ENCODE assay signal across 29 mouse cellular contexts in genomic region chr5:86518500-86518899, GRCm38 (mm10). TPM values are rescaled to one million over a fixed set of nuclear protein-coding genes. Genes with fewer than 3 reads are reported as not detected.
DNase-seq lines count a peak whose midpoint lies in the region; ATAC-seq and TF ChIP-seq lines count a peak whose summit lies in the region.
"Had no signal": no experiment of that assay in that cellular context is flagged by ENCODE, and none has a peak within 500 bp of the region (broad histone marks: within the 10 kb centered on the region; RNA-seq: fewer than 3 reads in every experiment).

Gene Tmprss11g (minus strand): TSS chr5:86518600.

- H3K9ac ChIP-seq in stomach, embryonic 16.5 days (ENCODE audit: low read length): no peak within 1 kb of the TSS
- no peak within 1 kb of the TSS for H3K9ac ChIP-seq in stomach, postnatal 0 days (ENCODE audit: low read length)
- H3K9ac ChIP-seq: embryonic facial prominence, embryonic 12.5 days; embryonic facial prominence, embryonic 15.5 days; forebrain, embryonic 13.5 days; forebrain, embryonic 15.5 days; forebrain, postnatal 0 days had no signal

- no peak for DNase-seq in stomach, postnatal 0 days (ENCODE audit: low spot score)
- peak; percentile 5 for DNase-seq in ES-CJ7 (ENCODE audit: low read depth, low spot score)
- DNase-seq in ZHBTc4 (ENCODE audit: low read depth, low spot score): peak; percentile 12
- DNase-seq: adrenal gland, adult 8-10 months; adrenal gland, postnatal 14 days; adrenal gland, postnatal 36 days; cerebellum, adult 11 months; cerebellum, adult 18-20 months; cerebellum, adult 8-10 months; cerebellum, adult 9-11 months; cerebellum, postnatal 14 days; cerebellum, postnatal 36 days; embryo, embryonic 11 days; forebrain, postnatal 0 days had no signal

- 62% methylated on average over 9 of the region's 9 CpGs for WGBS in stomach, embryonic 16.5 days
- 63% methylated on average over 9 of the region's 9 CpGs for WGBS in stomach, postnatal 0 days

- H3K4me2 ChIP-seq in stomach, embryonic 16.5 days (ENCODE audit: low read depth, low read length): no peak within 1 kb of the TSS
- H3K4me2 ChIP-seq in stomach, postnatal 0 days (replicated peaks; ENCODE audit: low read depth): no peak within 1 kb of the TSS
- H3K4me2 ChIP-seq: embryonic facial prominence, embryonic 12.5 days; embryonic facial prominence, embryonic 15.5 days; forebrain, embryonic 13.5 days; forebrain, embryonic 15.5 days had no signal

- H3K4me3 ChIP-seq in stomach, embryonic 16.5 days (replicated peaks; ENCODE audit: low read length): no peak within 1 kb of the TSS
- H3K4me3 ChIP-seq in stomach, postnatal 0 days (ENCODE audit: low read depth, low read length): no peak within 1 kb of the TSS
- H3K4me3 ChIP-seq: embryonic facial prominence, embryonic 12.5 days; embryonic facial prominence, embryonic 15.5 days; erythroblast, embryonic 14.5 days; forebrain, embryonic 13.5 days; forebrain, embryonic 15.5 days had no signal

- no peak for TF ChIP-seq CTCF in stomach, postnatal 0 days (IDR thresholded peaks at IDR 0.05; ENCODE audit: low read depth)

- ATAC-seq in stomach, embryonic 16.5 days (ENCODE audit: insufficient read depth, low FRiP score): no peak
- ATAC-seq in stomach, postnatal 0 days (ENCODE audit: low FRiP score, low TSS enrichment): no peak
- no peak for ATAC-seq in erythroid progenitor cell, adult 5-6 weeks (replicated peaks; ENCODE audit: low FRiP score, poor library complexity, severe bottlenecking)
- ATAC-seq in cerebellum, adult (ENCODE audit: insufficient number of reproducible peaks, low FRiP score, low TSS enrichment): no peak
- ATAC-seq: activated CD4-positive, CD25-positive, alpha-beta regulatory T cell, adult 4 months; forebrain, embryonic 13.5 days; forebrain, embryonic 15.5 days; forebrain, postnatal 0 days; Patski had no signal

- no peak for TF ChIP-seq EP300 in stomach, postnatal 0 days (optimal IDR thresholded peaks at IDR 0.05)

- no peak within 1 kb of the TSS; the same call in 1 of the 2 replicates for H3K27ac ChIP-seq in stomach, embryonic 16.5 days (ENCODE audit: low read length)
- H3K27ac ChIP-seq in stomach, postnatal 0 days (replicated peaks): no peak within 1 kb of the TSS
- H3K27ac ChIP-seq: embryonic facial prominence, embryonic 12.5 days; embryonic facial prominence, embryonic 15.5 days; forebrain, embryonic 13.5 days; forebrain, embryonic 15.5 days had no signal

- H3K27me3 ChIP-seq in stomach, embryonic 16.5 days (ENCODE audit: control insufficient read depth, insufficient read depth, low read length): no peaks in the 10 kb centered on the region
- H3K27me3 ChIP-seq in stomach, postnatal 0 days (ENCODE audit: control insufficient read depth, insufficient read depth, low read length): no peaks in the 10 kb centered on the region
- H3K27me3 ChIP-seq: embryonic facial prominence, embryonic 12.5 days; embryonic facial prominence, embryonic 15.5 days; forebrain, embryonic 13.5 days; forebrain, embryonic 15.5 days; Patski had no signal

- no peaks in the 10 kb centered on the region for H3K36me3 ChIP-seq in stomach, embryonic 16.5 days (ENCODE audit: control insufficient read depth, insufficient read depth, low read length)
- H3K36me3 ChIP-seq in stomach, postnatal 0 days (ENCODE audit: control insufficient read depth, insufficient read depth, low read length): no peaks in the 10 kb centered on the region
- H3K36me3 ChIP-seq: embryonic facial prominence, embryonic 12.5 days; embryonic facial prominence, embryonic 15.5 days; forebrain, embryonic 15.5 days had no signal

- no peaks in the 10 kb centered on the region for H3K9me3 ChIP-seq in stomach, embryonic 16.5 days (replicated peaks; ENCODE audit: control insufficient read depth, low read length)
- H3K9me3 ChIP-seq in stomach, postnatal 0 days (ENCODE audit: control insufficient read depth, low read length): no peaks in the 10 kb centered on the region
- H3K9me3 ChIP-seq: embryonic facial prominence, embryonic 12.5 days; embryonic facial prominence, embryonic 15.5 days; forebrain, embryonic 13.5 days; forebrain, embryonic 15.5 days had no signal

- H3K4me1 ChIP-seq in stomach, embryonic 16.5 days (ENCODE audit: control insufficient read depth, insufficient read depth, low read length): no peaks in the 10 kb centered on the region
- H3K4me1 ChIP-seq in stomach, postnatal 0 days (replicated peaks; ENCODE audit: control insufficient read depth, insufficient read depth): no peaks in the 10 kb centered on the region
- H3K4me1 ChIP-seq: embryonic facial prominence, embryonic 12.5 days; embryonic facial prominence, embryonic 15.5 days; forebrain, embryonic 13.5 days; forebrain, embryonic 15.5 days had no signal

RNA-seq across cellular contexts. Expression of gene Tmprss11g, which starts in this region (rescaled TPM):
- polyA plus RNA-seq in stomach, embryonic 16.5 days (2015; fragmentation: Nextera tagmentation; extraction: Ambion mirVana): 16.2 and 21.4 TPM in 2 replicates
- 3.5 and 4.9 TPM in 2 replicates for polyA plus RNA-seq in stomach, postnatal 0 days (2015; fragmentation: Nextera tagmentation; extraction: Ambion mirVana)
- total RNA-seq in erythroid progenitor cell, adult 5-6 weeks (2015; ENCODE audit: low replicate concordance): not detected in 2 replicates
- not detected in 2 replicates for total RNA-seq in erythroid progenitor cell, adult 5-6 weeks (2017; ENCODE audit: low replicate concordance)
- total RNA-seq: adrenal gland, adult 18-20 months; adrenal gland, adult 8-10 months; adrenal gland, postnatal 14 days; adrenal gland, postnatal 36 days; common myeloid progenitor, adult 5-6 weeks; ES-E14; forebrain, postnatal 0 days; MEL had no signal
- polyA plus RNA-seq: activated CD4-positive, CD25-positive, alpha-beta regulatory T cell, adult 4 months; erythroblast, embryonic 14.5 days; forebrain, embryonic 11.5 days; forebrain, embryonic 13.5 days; forebrain, embryonic 15.5 days; forebrain, postnatal 0 days; Patski had no signal
